Comparison of ENCODE assay signal across 13 mouse cellular contexts in genomic region chr7:19751070-19751383, GRCm38 (mm10). TPM values are rescaled to one million over a fixed set of nuclear protein-coding genes. Genes with fewer than 3 reads are reported as not detected.
A peak's percentile ranks its signal among the peaks of the same experiment; 100 is the strongest.
DNase-seq lines count a peak whose midpoint lies in the region; ATAC-seq and TF ChIP-seq lines count a peak whose summit lies in the region.
"Had no signal": no experiment of that assay in that cellular context is flagged by ENCODE, and none has a peak within 500 bp of the region (broad histone marks: within the 10 kb centered on the region; RNA-seq: fewer than 3 reads in every experiment).

No protein-coding gene starts in this region.

- no peaks in the 10 kb centered on the region for H3K9me3 ChIP-seq in kidney, embryonic 16.5 days (ENCODE audit: low read length)
- no peaks in the 10 kb centered on the region for H3K9me3 ChIP-seq in lung, postnatal 0 days (ENCODE audit: low read length)
- H3K9me3 ChIP-seq: hindbrain, embryonic 10.5 days had no signal

- no peak for ATAC-seq in kidney, embryonic 16.5 days (ENCODE audit: low FRiP score, low TSS enrichment)
- no peak for ATAC-seq in lung, postnatal 0 days

- no peaks in the 10 kb centered on the region for H3K27me3 ChIP-seq in kidney, embryonic 16.5 days (ENCODE audit: insufficient read depth, low read length)
- no peaks in the 10 kb centered on the region for H3K27me3 ChIP-seq in lung, postnatal 0 days (replicated peaks; ENCODE audit: insufficient read depth, low read length)

- peak; percentile 33 for DNase-seq in adrenal gland, postnatal 25 days
- DNase-seq in adrenal gland, adult 18-20 months (ENCODE audit: low spot score in 2 of 2): no peak
- no peak for DNase-seq in kidney, postnatal 4 days
- DNase-seq in adrenal gland, postnatal 36 days: peak; percentile 48 to 55
- DNase-seq in lung, postnatal 0 days (ENCODE audit: low spot score): no peak
- no peak for DNase-seq in spleen, postnatal 4 days (ENCODE audit: low spot score in 2 of 2)
- DNase-seq in MN1 (ENCODE audit: low spot score): no peak
- DNase-seq: B cell, adult 2 months; embryo, embryonic 11 days had no signal

- no peak overlapping the region for H3K4me3 ChIP-seq in kidney, embryonic 16.5 days (ENCODE audit: low read length)
- no peak overlapping the region for H3K4me3 ChIP-seq in lung, postnatal 0 days (ENCODE audit: low read depth, low read length)

- H3K4me1 ChIP-seq in kidney, embryonic 16.5 days (ENCODE audit: insufficient read depth, low read length): peaks cover 40% of the 10 kb centered on the region
- H3K4me1 ChIP-seq in lung, postnatal 0 days (ENCODE audit: insufficient read depth, low read depth, low read length): peaks cover 28% of the 10 kb centered on the region; the same call in 1 of the 2 replicates

- no peaks in the 10 kb centered on the region for H3K36me3 ChIP-seq in kidney, embryonic 16.5 days (ENCODE audit: insufficient read depth, low read length)
- H3K36me3 ChIP-seq in lung, postnatal 0 days (ENCODE audit: insufficient read depth, low read length): no peaks in the 10 kb centered on the region

- H3K4me2 ChIP-seq in kidney, embryonic 16.5 days (replicated peaks; ENCODE audit: low read depth, low read length): peak overlapping the region; percentile 87; the same call in 1 of the 2 replicates
- no peak overlapping the region for H3K4me2 ChIP-seq in lung, postnatal 0 days (replicated peaks; ENCODE audit: low read depth, low read length)

- TF ChIP-seq CTCF in lung, postnatal 0 days (IDR thresholded peaks at IDR 0.05): no peak

- WGBS in kidney, embryonic 16.5 days: 65% methylated on average over 4 of the region's 4 CpGs
- WGBS in lung, postnatal 0 days: 28% methylated on average over 4 of the region's 4 CpGs

- no peak overlapping the region for H3K9ac ChIP-seq in kidney, embryonic 16.5 days (replicated peaks; ENCODE audit: low read length)
- H3K9ac ChIP-seq in lung, postnatal 0 days (replicated peaks; ENCODE audit: low read depth): no peak overlapping the region

- TF ChIP-seq EP300 in lung, postnatal 0 days (IDR thresholded peaks at IDR 0.05): no peak

- peak overlapping the region; percentile 92 for H3K27ac ChIP-seq in kidney, embryonic 16.5 days (ENCODE audit: low read length)
- H3K27ac ChIP-seq in lung, postnatal 0 days (ENCODE audit: low read length): peak overlapping the region; percentile 88

RNA-seq across cellular contexts. Expression of gene Nectin2, which starts 0.7 kb away (rescaled TPM):
- 62.3 and 66.9 TPM in 2 replicates for total RNA-seq in adrenal gland, postnatal 25 days (2021)
- total RNA-seq in adrenal gland, adult 18-20 months (2021): 100 to 1,000 TPM in 1 of 2 experiments, 10 to 100 TPM in 1; 76.9 to 105 TPM
- 150 and 157 TPM in 2 replicates for polyA plus RNA-seq in kidney, embryonic 16.5 days (2015; fragmentation: Nextera tagmentation; extraction: Ambion mirVana)
- 100 to 1,000 TPM in 1 of 2 experiments, 10 to 100 TPM in 1; 70.0 to 115 TPM for total RNA-seq in adrenal gland, postnatal 36 days (2021)
- 113 and 116 TPM in 2 replicates for polyA plus RNA-seq in lung, postnatal 0 days (2015; fragmentation: Nextera tagmentation; extraction: Ambion mirVana)

RNA-seq across cellular contexts. Expression of gene Bcam, which starts 19.8 kb away (rescaled TPM):
- total RNA-seq in adrenal gland, postnatal 25 days (2021): 37.2 TPM in 2 replicates
- total RNA-seq in adrenal gland, adult 18-20 months (2021): 10 to 100 TPM; 43.2 to 53.2 TPM
- polyA plus RNA-seq in kidney, embryonic 16.5 days (2015; fragmentation: Nextera tagmentation; extraction: Ambion mirVana): 280 and 309 TPM in 2 replicates
- total RNA-seq in adrenal gland, postnatal 36 days (2021): 10 to 100 TPM; 43.5 to 53.8 TPM
- polyA plus RNA-seq in lung, postnatal 0 days (2015; fragmentation: Nextera tagmentation; extraction: Ambion mirVana): 477 and 507 TPM in 2 replicates
- total RNA-seq: neutrophil, adult 5-6 weeks had no signal

RNA-seq across cellular contexts. Expression of gene Tomm40, which starts 35.8 kb away (rescaled TPM):
- 96.1 and 115 TPM in 2 replicates for total RNA-seq in adrenal gland, postnatal 25 days (2021)
- total RNA-seq in adrenal gland, adult 18-20 months (2021): 100 to 1,000 TPM; 123 to 126 TPM
- polyA plus RNA-seq in kidney, embryonic 16.5 days (2015; fragmentation: Nextera tagmentation; extraction: Ambion mirVana): 136 and 153 TPM in 2 replicates
- 100 to 1,000 TPM; 124 to 135 TPM for total RNA-seq in adrenal gland, postnatal 36 days (2021)
- polyA plus RNA-seq in lung, postnatal 0 days (2015; fragmentation: Nextera tagmentation; extraction: Ambion mirVana): 60.8 and 62.4 TPM in 2 replicates

RNA-seq across cellular contexts. Expression of gene Cblc, which starts 45.6 kb away (rescaled TPM):
- total RNA-seq in adrenal gland, postnatal 25 days (2021): 0.55 TPM in 1 of 2 replicates, not detected in the other
- under 1 TPM in 1 of 2 experiments, not detected in 1; 0.64 TPM for total RNA-seq in adrenal gland, adult 18-20 months (2021)
- polyA plus RNA-seq in kidney, embryonic 16.5 days (2015; fragmentation: Nextera tagmentation; extraction: Ambion mirVana): 9.4 and 12.2 TPM in 2 replicates
- total RNA-seq in adrenal gland, postnatal 36 days (2021): not detected
- polyA plus RNA-seq in lung, postnatal 0 days (2015; fragmentation: Nextera tagmentation; extraction: Ambion mirVana): 18.4 and 23.9 TPM in 2 replicates
- total RNA-seq: left cerebral cortex, adult 18-20 months had no signal

RNA-seq across cellular contexts. Expression of gene Apoe, which starts 52.0 kb away (rescaled TPM):
- 714 and 971 TPM in 2 replicates for total RNA-seq in adrenal gland, postnatal 25 days (2021)
- total RNA-seq in adrenal gland, adult 18-20 months (2021): 1,000 to 10,000 TPM; 1,225 to 1,306 TPM
- 291 and 312 TPM in 2 replicates for polyA plus RNA-seq in kidney, embryonic 16.5 days (2015; fragmentation: Nextera tagmentation; extraction: Ambion mirVana)
- total RNA-seq in adrenal gland, postnatal 36 days (2021): 1,000 to 10,000 TPM in 1 of 2 experiments, 100 to 1,000 TPM in 1; 927 to 1,142 TPM
- 768 and 1,006 TPM in 2 replicates for polyA plus RNA-seq in lung, postnatal 0 days (2015; fragmentation: Nextera tagmentation; extraction: Ambion mirVana)

Comparison
In these comparisons a context has a peak if more than half of its experiments do, and no peak if none do; other contexts are left out.
1. DNase-seq: peak in adrenal gland, postnatal 25 days (single experiment) and adrenal gland, postnatal 36 days (2 of 2); none in adrenal gland, adult 18-20 months (0 of 2), kidney, postnatal 4 days (0 of 2), lung, postnatal 0 days (single experiment), spleen, postnatal 4 days (0 of 2) and MN1 (single experiment).